Mouse (Mus musculus): ENCODE results near the gene Kbtbd3. TPM values are rescaled to one million over a fixed set of nuclear protein-coding genes. Genes with fewer than 3 reads are reported as not detected.

Gene Kbtbd3
- polyA plus RNA-seq, 1 experiment: not detected

DNA sequence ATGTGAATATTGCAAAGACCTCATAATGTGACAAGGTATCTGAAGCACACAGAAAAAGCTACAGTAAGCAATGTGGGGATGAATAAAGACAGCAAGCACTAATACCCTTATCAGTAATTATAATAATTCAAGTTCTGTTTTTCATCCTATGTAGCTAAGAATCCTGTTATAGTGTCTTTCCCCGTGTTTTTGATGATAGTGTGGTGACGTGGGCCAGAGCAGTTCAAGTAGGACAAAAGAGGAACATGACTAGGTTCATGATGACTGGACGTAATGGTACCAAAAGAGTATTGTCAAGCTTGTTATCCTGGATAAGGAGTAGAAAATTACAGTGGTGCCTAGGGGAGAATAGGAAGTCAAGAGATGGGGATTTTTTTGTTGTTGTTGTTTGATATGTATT lies 1.1 kb downstream of the Kbtbd3 start:
- WGBS: 35% methylated on average over 3 of the region's 3 CpGs
- Histone ChIP-seq H3K4me1 (ENCODE audit: control insufficient read depth, insufficient read depth, low read length) (no peaks in the 10 kb centered on the region), H3K27ac (ENCODE audit: insufficient read depth, low read depth, low read length) (no peak overlapping the region), H3K4me3 (ENCODE audit: insufficient read depth, low read depth, low read length) (no peak overlapping the region)
- TF ChIP-seq CTCF (IDR thresholded peaks at IDR 0.05; ENCODE audit: insufficient read depth, low read depth, low read length): no peak
- TF ChIP-seq POLR2A (IDR thresholded peaks at IDR 0.05; ENCODE audit: insufficient read depth, low read depth, low read length): no peak

GRCm38 (mm10) chr9:4311162-4311561 lies 1.5 kb downstream of the Kbtbd3 start:
- H3K27ac ChIP-seq (ENCODE audit: insufficient read depth, low read depth, low read length): no peak overlapping the region
- no peak overlapping the region for H3K4me3 ChIP-seq (ENCODE audit: insufficient read depth, low read depth, low read length)
- no peaks in the 10 kb centered on the region for H3K4me1 ChIP-seq (ENCODE audit: control insufficient read depth, insufficient read depth, low read length)
- 82% methylated on average over 3 of the region's 3 CpGs for WGBS
- TF ChIP-seq POLR2A (IDR thresholded peaks at IDR 0.05; ENCODE audit: insufficient read depth, low read depth, low read length) (no peak), CTCF (IDR thresholded peaks at IDR 0.05; ENCODE audit: insufficient read depth, low read depth, low read length) (no peak)

- WGBS: 93% methylated on average over 4 of the region's 4 CpGs
- no peak overlapping the region for H3K27ac ChIP-seq (ENCODE audit: insufficient read depth, low read depth, low read length)
- TF ChIP-seq CTCF (IDR thresholded peaks at IDR 0.05; ENCODE audit: insufficient read depth, low read depth, low read length) (no peak), POLR2A (IDR thresholded peaks at IDR 0.05; ENCODE audit: insufficient read depth, low read depth, low read length) (no peak)
- H3K4me3 ChIP-seq (ENCODE audit: insufficient read depth, low read depth, low read length): no peak overlapping the region
- no peaks in the 10 kb centered on the region for H3K4me1 ChIP-seq (ENCODE audit: control insufficient read depth, insufficient read depth, low read length)
Measured at GRCm38 (mm10) chr9:4313946-4314345, 4.3 kb downstream of the Kbtbd3 start.

DNA sequence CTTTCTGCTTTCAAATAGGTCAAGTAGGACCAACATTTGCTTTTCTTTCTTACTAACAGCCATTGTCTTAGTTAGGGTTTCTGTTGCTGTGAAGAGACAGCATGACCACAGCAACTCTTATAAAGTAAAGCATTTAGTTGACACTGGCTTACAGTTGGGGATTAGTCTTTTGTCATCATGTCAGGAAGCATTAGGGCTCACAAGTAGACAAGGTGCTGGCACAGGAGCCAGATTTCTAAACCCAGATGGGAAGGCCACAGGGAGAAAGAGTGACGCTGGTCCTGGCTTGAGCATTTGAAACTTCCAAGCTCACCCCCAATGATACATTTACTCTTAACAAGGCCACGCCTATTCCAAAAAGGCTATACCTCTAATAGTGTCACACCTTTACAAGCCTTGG lies 6.1 kb downstream of the Kbtbd3 start:
- TF ChIP-seq CTCF (IDR thresholded peaks at IDR 0.05; ENCODE audit: insufficient read depth, low read depth, low read length): no peak
- no peak for TF ChIP-seq POLR2A (IDR thresholded peaks at IDR 0.05; ENCODE audit: insufficient read depth, low read depth, low read length)
- H3K27ac ChIP-seq (ENCODE audit: insufficient read depth, low read depth, low read length): no peak overlapping the region
- no peak overlapping the region for H3K4me3 ChIP-seq (ENCODE audit: insufficient read depth, low read depth, low read length)
- H3K4me1 ChIP-seq (ENCODE audit: control insufficient read depth, insufficient read depth, low read length): no peaks in the 10 kb centered on the region
- WGBS: 83% methylated on average over 2 of the region's 2 CpGs

DNA sequence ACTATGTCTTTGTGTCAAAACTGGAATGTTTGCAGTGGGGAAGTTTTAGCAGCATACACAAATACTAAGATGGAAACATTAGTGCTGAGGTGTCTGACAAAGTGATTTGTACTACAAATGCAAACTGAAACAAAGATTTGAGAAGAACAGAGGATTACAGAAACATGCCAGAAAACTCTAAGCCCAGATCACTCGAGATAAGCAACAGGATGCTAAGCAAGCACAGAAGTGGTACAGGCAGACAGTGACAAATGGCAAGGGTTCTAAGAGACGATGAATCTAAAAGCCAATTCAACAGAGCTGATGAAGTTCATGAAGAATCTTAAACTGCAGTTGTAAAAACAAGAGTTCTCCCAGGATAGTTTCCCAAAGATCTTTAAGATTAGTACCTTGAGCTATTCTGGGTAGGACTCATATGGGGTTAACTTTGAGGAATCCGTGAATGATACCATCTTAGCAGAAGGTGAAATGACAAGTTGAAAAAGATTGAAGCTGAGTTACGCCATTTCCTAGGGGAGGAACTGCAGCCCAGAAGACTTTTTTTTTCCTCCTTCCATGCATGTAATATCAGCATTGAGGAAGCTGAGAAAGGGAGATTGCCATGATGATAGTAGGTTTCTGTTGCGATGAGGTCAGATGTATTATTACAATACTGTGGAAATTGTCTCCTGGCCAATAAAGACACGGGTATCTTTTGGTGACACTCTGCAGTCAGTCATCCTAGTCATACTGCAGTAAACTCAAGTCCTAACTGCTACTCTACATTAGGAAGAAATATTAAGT lies 9.5 kb downstream of the Kbtbd3 start:
- TF ChIP-seq POLR2A (IDR thresholded peaks at IDR 0.05; ENCODE audit: insufficient read depth, low read depth, low read length): no peak
- no peak for TF ChIP-seq CTCF (IDR thresholded peaks at IDR 0.05; ENCODE audit: insufficient read depth, low read depth, low read length)
- Histone ChIP-seq H3K27ac (ENCODE audit: insufficient read depth, low read depth, low read length) (no peak overlapping the region), H3K4me1 (ENCODE audit: control insufficient read depth, insufficient read depth, low read length) (no peaks in the 10 kb centered on the region), H3K4me3 (ENCODE audit: insufficient read depth, low read depth, low read length) (no peak overlapping the region)
- WGBS: 82% methylated on average over 6 of the region's 6 CpGs

- 89% methylated on average over 1 of the region's 1 CpGs for WGBS
- H3K4me3 ChIP-seq (ENCODE audit: insufficient read depth, low read depth, low read length): no peak overlapping the region
- TF ChIP-seq POLR2A (IDR thresholded peaks at IDR 0.05; ENCODE audit: insufficient read depth, low read depth, low read length): no peak
- TF ChIP-seq CTCF (IDR thresholded peaks at IDR 0.05; ENCODE audit: insufficient read depth, low read depth, low read length): no peak
- H3K27ac ChIP-seq (ENCODE audit: insufficient read depth, low read depth, low read length): no peak overlapping the region
- no peaks in the 10 kb centered on the region for H3K4me1 ChIP-seq (ENCODE audit: control insufficient read depth, insufficient read depth, low read length)
Measured at GRCm38 (mm10) chr9:4353163-4353562, 43.5 kb downstream of the Kbtbd3 start.

DNA sequence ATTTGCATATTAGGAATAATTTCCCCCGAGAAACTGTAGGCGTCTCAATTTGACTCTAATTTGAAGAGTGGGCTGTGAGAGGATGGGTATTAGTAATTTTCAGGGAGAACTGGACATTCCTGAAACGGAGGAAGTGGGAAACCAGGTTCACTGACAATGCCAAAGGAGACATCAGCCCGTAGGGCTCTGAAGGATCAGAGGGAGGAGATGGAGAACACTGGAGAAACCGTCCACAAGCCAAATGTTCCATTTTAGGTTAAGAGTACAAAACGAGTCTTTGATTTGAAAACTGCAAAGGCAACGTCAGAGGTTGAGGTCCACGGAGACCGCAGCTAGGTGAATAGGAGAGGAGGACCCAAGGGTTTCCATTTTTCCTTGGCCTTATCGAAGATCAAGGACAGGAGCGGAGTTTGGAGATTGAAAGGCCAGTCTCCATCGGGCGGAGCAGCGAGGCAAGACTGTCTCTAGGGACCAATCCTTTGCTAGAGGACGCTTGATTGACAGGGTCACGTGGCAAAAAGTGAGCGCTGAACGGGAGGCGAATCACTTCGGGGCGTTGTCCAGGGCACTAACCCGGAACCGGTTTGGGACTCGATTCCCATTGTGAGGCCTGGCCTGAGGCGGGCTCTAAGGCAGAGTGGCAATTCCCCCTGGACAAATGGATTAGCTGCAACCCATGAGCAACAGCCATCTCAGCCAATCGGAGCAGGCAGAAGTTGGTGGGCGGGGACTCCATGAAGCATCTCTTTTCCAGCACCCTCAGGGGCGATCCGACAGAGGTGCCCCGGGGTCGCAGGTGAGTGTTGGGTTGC lies 66.4 kb downstream of the Kbtbd3 start, which contains the start of gene Msantd4:
Gene Msantd4 (plus strand): TSS at position 735 of the 812 bp plus-strand sequence.
- Histone ChIP-seq H3K4me3 (ENCODE audit: insufficient read depth, low read depth, low read length) (peak within 1 kb of the TSS; percentile 86), H3K4me1 (ENCODE audit: control insufficient read depth, insufficient read depth, low read length) (no peaks in the 10 kb centered on the region), H3K27ac (ENCODE audit: insufficient read depth, low read depth, low read length) (peak within 1 kb of the TSS; percentile 82)
- under 1% methylated on average over 31 of the region's 31 CpGs for WGBS
- TF ChIP-seq CTCF (IDR thresholded peaks at IDR 0.05; ENCODE audit: insufficient read depth, low read depth, low read length) (no peak), POLR2A (IDR thresholded peaks at IDR 0.05; ENCODE audit: insufficient read depth, low read depth, low read length) (peak; percentile 59)

DNA sequence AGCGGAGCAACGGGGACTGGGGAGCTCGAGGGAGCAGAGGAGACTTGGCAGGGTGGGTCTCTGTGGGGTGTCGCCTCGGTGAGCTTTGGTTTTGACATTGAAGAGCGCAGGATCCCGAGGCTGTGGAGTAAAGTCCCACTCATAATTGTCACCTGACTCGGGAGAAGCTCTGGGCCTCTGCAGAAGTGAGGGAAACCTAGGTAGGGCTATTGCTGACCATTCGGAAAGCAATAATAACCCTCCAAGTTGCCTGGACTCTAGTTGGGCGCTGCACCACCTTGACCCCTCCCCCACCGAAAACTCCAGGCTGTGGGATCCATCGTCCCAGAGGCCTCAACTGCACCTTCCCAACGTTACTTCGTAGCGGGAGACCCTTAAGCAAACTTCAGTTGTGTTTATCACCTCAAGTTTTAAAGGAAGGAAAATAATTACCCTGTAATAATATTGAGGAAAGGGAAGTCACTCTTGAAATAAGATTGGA lies 67.0 kb downstream of the Kbtbd3 start:
- H3K27ac ChIP-seq (ENCODE audit: insufficient read depth, low read depth, low read length): peak overlapping the region; percentile 15; the same call in 1 of the 2 replicates
- under 1% methylated on average over 15 of the region's 15 CpGs for WGBS
- TF ChIP-seq CTCF (IDR thresholded peaks at IDR 0.05; ENCODE audit: insufficient read depth, low read depth, low read length) (no peak), POLR2A (IDR thresholded peaks at IDR 0.05; ENCODE audit: insufficient read depth, low read depth, low read length) (no peak)
- no peaks in the 10 kb centered on the region for H3K4me1 ChIP-seq (ENCODE audit: control insufficient read depth, insufficient read depth, low read length)
- peak overlapping the region; percentile 86 for H3K4me3 ChIP-seq (ENCODE audit: insufficient read depth, low read depth, low read length)

Other genes starting within 250 kb of the Kbtbd3 start
- gene Aasdhppt, start 362 bp upstream of the Kbtbd3 start, polyA plus RNA-seq (2012; ENCODE audit: insufficient read depth, insufficient read length, low replicate concordance, missing spikeins): not detected in 2 replicates
- not detected in 2 replicates for gene Msantd4, start 66.7 kb downstream of the Kbtbd3 start, polyA plus RNA-seq (2012; ENCODE audit: insufficient read depth, insufficient read length, low replicate concordance, missing spikeins)